Mouse (Mus musculus): Measurements from ENCODE around the gene Dsn1. TPM values are rescaled to one million over a fixed set of nuclear protein-coding genes. Genes with fewer than 3 reads are reported as not detected.

Gene Dsn1
- polyA plus RNA-seq, 1 experiment from 2014 or later = 61.5 TPM

DNA sequence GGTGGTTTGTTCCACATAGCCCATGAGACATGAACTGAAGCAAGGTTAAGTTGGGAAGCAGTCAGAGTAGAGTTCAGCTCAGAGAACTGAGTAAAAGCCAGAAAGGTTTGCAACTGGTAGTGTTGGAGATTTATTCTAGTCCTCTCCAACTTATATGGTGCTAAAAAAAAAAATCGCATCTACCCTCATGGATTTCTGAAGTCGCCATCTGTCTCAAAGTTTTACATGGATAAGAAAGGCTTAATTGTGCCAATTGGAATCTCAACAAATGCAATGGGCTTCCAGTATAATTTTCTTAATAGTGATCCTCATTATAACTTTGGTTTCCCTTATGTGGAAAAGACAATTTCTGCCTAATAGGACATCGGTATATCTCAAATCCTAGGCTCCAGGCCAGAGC, 56.1 kb downstream of the Dsn1 start:
- no peaks in the 10 kb centered on the region for H3K4me1 ChIP-seq
- WGBS = 99% methylated on average over 3 of the region's 3 CpGs
- no peak for DNase-seq (ENCODE audit: low spot score)

More for the DNA sequence above, 56.1 kb downstream of the Dsn1 start:
- Histone ChIP-seq H3K4me3 (no peak overlapping the region), H3K27ac (no peak overlapping the region), H3K36me3 (peaks cover 13% of the 10 kb centered on the region; the same call in 1 of the 2 replicates), H3K27me3 (ENCODE audit: low read depth, poor library complexity, severe bottlenecking) (no peaks in the 10 kb centered on the region), H3K9me3 (replicated peaks) (no peaks in the 10 kb centered on the region)

Other genes with a start within 250 kb of the Dsn1 start
- gene Myl9, start 231.7 kb downstream of the Dsn1 start, polyA plus RNA-seq (2016; fragmentation: Nextera tagmentation; extraction: Ambion mirVana) = 30.1 and 62.7 TPM in 2 replicates
- gene Tgif2, start 167.1 kb downstream of the Dsn1 start, polyA plus RNA-seq (2016; fragmentation: Nextera tagmentation; extraction: Ambion mirVana) = 104 and 109 TPM in 2 replicates
- gene 4930518I15Rik, start 149.2 kb downstream of the Dsn1 start, polyA plus RNA-seq (2016; fragmentation: Nextera tagmentation; extraction: Ambion mirVana) = 9.4 and 10.7 TPM in 2 replicates
- gene Rab5if, start 144.0 kb downstream of the Dsn1 start, polyA plus RNA-seq (2016; fragmentation: Nextera tagmentation; extraction: Ambion mirVana) = 182 and 204 TPM in 2 replicates
- 0.45 and 0.58 TPM in 2 replicates for gene Sla2, start 120.0 kb downstream of the Dsn1 start, polyA plus RNA-seq (2016; fragmentation: Nextera tagmentation; extraction: Ambion mirVana)
- 37.5 and 40.4 TPM in 2 replicates for gene Ndrg3, start 15.1 kb downstream of the Dsn1 start, polyA plus RNA-seq (2016; fragmentation: Nextera tagmentation; extraction: Ambion mirVana)
- gene Soga1, start 72.1 kb upstream of the Dsn1 start, polyA plus RNA-seq (2016; fragmentation: Nextera tagmentation; extraction: Ambion mirVana) = 5.3 and 5.7 TPM in 2 replicates
- not detected in 2 replicates for gene Tldc2, start 79.9 kb upstream of the Dsn1 start, polyA plus RNA-seq (2016; fragmentation: Nextera tagmentation; extraction: Ambion mirVana)
- gene Samhd1, start 128.1 kb upstream of the Dsn1 start, polyA plus RNA-seq (2016; fragmentation: Nextera tagmentation; extraction: Ambion mirVana) = 24.0 and 27.3 TPM in 2 replicates
- 16.6 and 23.8 TPM in 2 replicates for gene Rbl1, start 197.4 kb upstream of the Dsn1 start, polyA plus RNA-seq (2016; fragmentation: Nextera tagmentation; extraction: Ambion mirVana)